ENCODE assay signal across 8 mouse cellular contexts in genomic region chr7:109010720-109011595, GRCm38 (mm10).
DNase-seq lines count a peak whose midpoint lies in the region; ATAC-seq and TF ChIP-seq lines count a peak whose summit lies in the region.

No protein-coding gene starts in this region.

- WGBS in heart, postnatal 0 days, result 4% methylated on average over 80 of the region's 82 CpGs
- 3% methylated on average over 78 of the region's 82 CpGs for WGBS in liver, embryonic 16.5 days (ENCODE audit: insufficient replicate concordance)
- 3% methylated on average over 80 of the region's 82 CpGs for WGBS in stomach, embryonic 15.5 days

- peak overlapping the region; percentile 68 for H3K4me2 ChIP-seq in heart, postnatal 0 days (ENCODE audit: low read depth, low read length)
- H3K4me2 ChIP-seq in liver, embryonic 16.5 days (ENCODE audit: low read depth, low read length), result peak overlapping the region; percentile 32
- H3K4me2 ChIP-seq in stomach, embryonic 15.5 days, result peak overlapping the region; percentile 92

- no peaks in the 10 kb centered on the region for H3K9me3 ChIP-seq in heart, postnatal 0 days (replicated peaks; ENCODE audit: control insufficient read depth, low read length)
- no peaks in the 10 kb centered on the region for H3K9me3 ChIP-seq in liver, embryonic 16.5 days (replicated peaks; ENCODE audit: control insufficient read depth, low read length)
- H3K9me3 ChIP-seq in stomach, embryonic 15.5 days, result no peaks in the 10 kb centered on the region

- DNase-seq in frontal cortex, postnatal 25 days (ENCODE audit: low spot score in 2 of 2), result no peak
- peak; percentile 73 for DNase-seq in right cerebral cortex, adult 18-20 months
- no peak for DNase-seq in right cerebral cortex, postnatal 36 days (ENCODE audit: low spot score in 2 of 2)
- DNase-seq in heart, postnatal 0 days (ENCODE audit: low spot score), result no peak

- no peak for TF ChIP-seq CTCF in heart, postnatal 0 days (IDR thresholded peaks at IDR 0.05; ENCODE audit: low read depth)

- no peaks in the 10 kb centered on the region for H3K36me3 ChIP-seq in heart, postnatal 0 days (replicated peaks; ENCODE audit: control insufficient read depth, insufficient read depth, low read length)
- H3K36me3 ChIP-seq in liver, embryonic 16.5 days (ENCODE audit: control insufficient read depth, insufficient read depth), result no peaks in the 10 kb centered on the region
- no peaks in the 10 kb centered on the region for H3K36me3 ChIP-seq in stomach, embryonic 15.5 days

- peak overlapping the region; percentile 45 for H3K4me3 ChIP-seq in heart, postnatal 0 days (ENCODE audit: low read depth, low read length)
- peak overlapping the region; percentile 24; the same call in 1 of the 2 replicates for H3K4me3 ChIP-seq in liver, embryonic 16.5 days (ENCODE audit: low read depth, low read length)
- H3K4me3 ChIP-seq in stomach, embryonic 15.5 days (replicated peaks), result peak overlapping the region; percentile 55

- no peaks in the 10 kb centered on the region for H3K4me1 ChIP-seq in heart, postnatal 0 days (ENCODE audit: control insufficient read depth, insufficient read depth)
- no peaks in the 10 kb centered on the region for H3K4me1 ChIP-seq in liver, embryonic 16.5 days (ENCODE audit: control insufficient read depth, low read depth, low read length)
- H3K4me1 ChIP-seq in stomach, embryonic 15.5 days, result 0 out of 2 replicates have a peak, but pooled peaks cover 6% of the 10 kb centered on the region

- peak; percentile 56 for ATAC-seq in frontal cortex, adult (ENCODE audit: low TSS enrichment)
- ATAC-seq in heart, postnatal 0 days (ENCODE audit: insufficient read depth, low read depth), result no peak
- no peak for ATAC-seq in liver, embryonic 16.5 days (ENCODE audit: low read depth)
- peak; percentile 57 for ATAC-seq in stomach, embryonic 15.5 days (ENCODE audit: insufficient read depth, low FRiP score, low read depth)
- no peak for ATAC-seq in erythroblast, adult 5-6 weeks (replicated peaks; ENCODE audit: low FRiP score, poor library complexity, severe bottlenecking)

- H3K27ac ChIP-seq in heart, postnatal 0 days (ENCODE audit: low read depth), result no peak overlapping the region
- no peak overlapping the region for H3K27ac ChIP-seq in liver, embryonic 16.5 days (ENCODE audit: low read length)
- H3K27ac ChIP-seq in stomach, embryonic 15.5 days, result no peak overlapping the region

- H3K9ac ChIP-seq in heart, postnatal 0 days (replicated peaks; ENCODE audit: low read depth, low read length), result no peak overlapping the region; the same call in 1 of the 2 replicates
- H3K9ac ChIP-seq in liver, embryonic 16.5 days (ENCODE audit: low read depth, low read length), result no peak overlapping the region
- H3K9ac ChIP-seq in stomach, embryonic 15.5 days, result peak overlapping the region; percentile 11; the same call in 1 of the 2 replicates

- peaks cover 54% of the 10 kb centered on the region for H3K27me3 ChIP-seq in heart, postnatal 0 days (ENCODE audit: control insufficient read depth, insufficient read depth, low read length)
- H3K27me3 ChIP-seq in liver, embryonic 16.5 days (ENCODE audit: control insufficient read depth, insufficient read depth, low read depth, low read length), result peaks cover 30% of the 10 kb centered on the region
- peaks cover 28% of the 10 kb centered on the region for H3K27me3 ChIP-seq in stomach, embryonic 15.5 days (replicated peaks)

- TF ChIP-seq EP300 in heart, postnatal 0 days (IDR thresholded peaks at IDR 0.05; ENCODE audit: low read depth), result no peak

Comparison
In these comparisons a context has a peak if more than half of its experiments do, and no peak if none do; other contexts are left out.
1. ATAC-seq: peak in frontal cortex, adult (single experiment) and stomach, embryonic 15.5 days (single experiment); none in heart, postnatal 0 days (single experiment), liver, embryonic 16.5 days (single experiment) and erythroblast, adult 5-6 weeks (single experiment).
2. H3K4me2 ChIP-seq: peak in every context shown above with its lines; median percentile 92 in stomach, embryonic 15.5 days; 68 in heart, postnatal 0 days; 32 in liver, embryonic 16.5 days.
3. Peak in every context shown above with its lines, with median percentiles within 50 percentile points of each other: H3K4me3 ChIP-seq.